In genomic region chr15:7203606-7204330, GRCm38 (mm10) we compare ENCODE assay signal across 9 mouse cellular contexts.
DNase-seq lines count a peak whose midpoint lies in the region; ATAC-seq and TF ChIP-seq lines count a peak whose summit lies in the region.
"Had no signal": no experiment of that assay in that cellular context is flagged by ENCODE, and none has a peak within 500 bp of the region (broad histone marks: within the 10 kb centered on the region; RNA-seq: fewer than 3 reads in every experiment).

No protein-coding gene starts in this region.

- WGBS in heart, embryonic 16.5 days: 43% methylated on average over 9 of the region's 9 CpGs
- WGBS in stomach, postnatal 0 days: 38% methylated on average over 9 of the region's 9 CpGs

- DNase-seq in urinary bladder, postnatal 25 days (ENCODE audit: low spot score): peak; percentile 20
- no peak for DNase-seq in urinary bladder, postnatal 10 days (ENCODE audit: low spot score)
- DNase-seq in kidney, postnatal 36 days: peak; percentile 65 to 70
- no peak for DNase-seq in stomach, postnatal 0 days (ENCODE audit: low spot score)
- DNase-seq in cerebellum, adult 9-10 months: no peak
- no peak for DNase-seq in cerebellum, adult 11-12 months
- DNase-seq in cerebellum, adult 9-11 months: no peak

- peak overlapping the region; percentile 71 for H3K27ac ChIP-seq in heart, embryonic 16.5 days (ENCODE audit: low read length)
- peak overlapping the region; percentile 84 for H3K27ac ChIP-seq in stomach, postnatal 0 days (replicated peaks)

- no peaks in the 10 kb centered on the region for H3K9me3 ChIP-seq in heart, embryonic 16.5 days (replicated peaks; ENCODE audit: control insufficient read depth, low read length)
- no peaks in the 10 kb centered on the region for H3K9me3 ChIP-seq in stomach, postnatal 0 days (ENCODE audit: control insufficient read depth, low read length)

- no peaks in the 10 kb centered on the region for H3K27me3 ChIP-seq in heart, embryonic 16.5 days (ENCODE audit: control insufficient read depth, insufficient read depth, low read length)
- no peaks in the 10 kb centered on the region for H3K27me3 ChIP-seq in stomach, postnatal 0 days (ENCODE audit: control insufficient read depth, insufficient read depth, low read length)
- H3K27me3 ChIP-seq: Patski had no signal

- no peak for TF ChIP-seq CTCF in stomach, postnatal 0 days (IDR thresholded peaks at IDR 0.05; ENCODE audit: low read depth)

- no peak for TF ChIP-seq EP300 in stomach, postnatal 0 days (optimal IDR thresholded peaks at IDR 0.05)

- no peak overlapping the region for H3K9ac ChIP-seq in heart, embryonic 16.5 days (ENCODE audit: low read length)
- H3K9ac ChIP-seq in stomach, postnatal 0 days (ENCODE audit: low read length): no peak overlapping the region

- ATAC-seq in heart, embryonic 16.5 days (replicated peaks; ENCODE audit: extremely low read depth, insufficient read depth, low FRiP score): peak; percentile 66
- ATAC-seq in stomach, postnatal 0 days (ENCODE audit: low FRiP score, low TSS enrichment): peak; percentile 16; the same call in 1 of the 2 replicates
- ATAC-seq: Patski had no signal

- H3K4me2 ChIP-seq in heart, embryonic 16.5 days (ENCODE audit: low read depth, low read length): no peak overlapping the region
- H3K4me2 ChIP-seq in stomach, postnatal 0 days (replicated peaks; ENCODE audit: low read depth): no peak overlapping the region

- no peaks in the 10 kb centered on the region for H3K36me3 ChIP-seq in heart, embryonic 16.5 days (ENCODE audit: control insufficient read depth, insufficient read depth)
- no peaks in the 10 kb centered on the region; the same call in 1 of the 2 replicates for H3K36me3 ChIP-seq in stomach, postnatal 0 days (ENCODE audit: control insufficient read depth, insufficient read depth, low read length)

- no peak overlapping the region for H3K4me3 ChIP-seq in heart, embryonic 16.5 days (ENCODE audit: low read length)
- H3K4me3 ChIP-seq in stomach, postnatal 0 days (ENCODE audit: low read depth, low read length): no peak overlapping the region

- H3K4me1 ChIP-seq in heart, embryonic 16.5 days (ENCODE audit: control insufficient read depth, insufficient read depth, low read length): peaks cover 46% of the 10 kb centered on the region
- H3K4me1 ChIP-seq in stomach, postnatal 0 days (replicated peaks; ENCODE audit: control insufficient read depth, insufficient read depth): peaks cover 5% of the 10 kb centered on the region; the same call in 1 of the 2 replicates

Comparison
In these comparisons a context has a peak if more than half of its experiments do, and no peak if none do; other contexts are left out.
1. DNase-seq: peak in urinary bladder, postnatal 25 days (single experiment) and kidney, postnatal 36 days (2 of 2); none in urinary bladder, postnatal 10 days (single experiment), stomach, postnatal 0 days (single experiment), cerebellum, adult 9-10 months (single experiment), cerebellum, adult 11-12 months (single experiment) and cerebellum, adult 9-11 months (single experiment).